Mouse (Mus musculus): ENCODE measurements around the gene Qtrt2. TPM values are rescaled to one million over a fixed set of nuclear protein-coding genes. Genes with fewer than 3 reads are reported as not detected.

Qtrt2 gene
- polyA plus RNA-seq, 1 experiment from 2014 or later, result 36.6 TPM

GRCm38 (mm10) chr16:43814644-43815043, 112.0 kb downstream of the Qtrt2 start:
- Histone ChIP-seq H3K27me3 (no peaks in the 10 kb centered on the region), H3K9me3 (no peaks in the 10 kb centered on the region), H3K36me3 (no peaks in the 10 kb centered on the region), H3K4me3 (no peak overlapping the region), H3K4me2 (no peak overlapping the region), H3K9ac (no peak overlapping the region), H3K4me1 (no peaks in the 10 kb centered on the region), H3K27ac (no peak overlapping the region)
- no peak for ATAC-seq (ENCODE audit: insufficient number of reproducible peaks, insufficient read depth, low FRiP score, low TSS enrichment, low read depth)
- WGBS, result 49% methylated on average over 4 of the region's 4 CpGs

Other genes with a start within 250 kb of the Qtrt2 start
- gene Drd3, start 172.8 kb downstream of the Qtrt2 start, polyA plus RNA-seq (2015; fragmentation: Nextera tagmentation; extraction: Ambion mirVana), result not detected in 2 replicates
- 16.4 and 18.7 TPM in 2 replicates for gene Ccdc191, start 37.0 kb downstream of the Qtrt2 start, polyA plus RNA-seq (2015; fragmentation: Nextera tagmentation; extraction: Ambion mirVana)
- 0.84 TPM in 2 replicates for gene Zdhhc23, start 53.0 kb upstream of the Qtrt2 start, polyA plus RNA-seq (2015; fragmentation: Nextera tagmentation; extraction: Ambion mirVana)
- 5.0 and 5.4 TPM in 2 replicates for gene Gramd1c, start 136.5 kb upstream of the Qtrt2 start, polyA plus RNA-seq (2015; fragmentation: Nextera tagmentation; extraction: Ambion mirVana)
- gene Atp6v1a, start 212.9 kb upstream of the Qtrt2 start, polyA plus RNA-seq (2015; fragmentation: Nextera tagmentation; extraction: Ambion mirVana), result 40.3 and 45.5 TPM in 2 replicates
- 97.8 and 105 TPM in 2 replicates for gene Naa50, start 213.0 kb upstream of the Qtrt2 start, polyA plus RNA-seq (2015; fragmentation: Nextera tagmentation; extraction: Ambion mirVana)
- gene Usf3, start 246.4 kb upstream of the Qtrt2 start, polyA plus RNA-seq (2015; fragmentation: Nextera tagmentation; extraction: Ambion mirVana), result 2.6 and 3.9 TPM in 2 replicates